Comparison of ENCODE assay signal across 24 mouse cellular contexts in genomic region chr2:166622079-166622478, GRCm38 (mm10).
DNase-seq lines count a peak whose midpoint lies in the region; ATAC-seq and TF ChIP-seq lines count a peak whose summit lies in the region.
"Had no signal": no experiment of that assay in that cellular context is flagged by ENCODE, and none has a peak within 500 bp of the region (broad histone marks: within the 10 kb centered on the region; RNA-seq: fewer than 3 reads in every experiment).

No protein-coding gene starts in this region.

- H3K36me3 ChIP-seq in hindbrain, embryonic 10.5 days: peaks cover 59% of the 10 kb centered on the region
- H3K36me3 ChIP-seq in hindbrain, embryonic 11.5 days (ENCODE audit: control insufficient read depth, insufficient read depth, low read length): no peaks in the 10 kb centered on the region; the same call in 1 of the 2 replicates
- peaks cover 24% of the 10 kb centered on the region for H3K36me3 ChIP-seq in neural tube, embryonic 13.5 days
- H3K36me3 ChIP-seq in liver, adult 2 months (ENCODE audit: control insufficient read depth, insufficient read depth, low read length): no peaks in the 10 kb centered on the region
- peaks cover 3% of the 10 kb centered on the region for H3K36me3 ChIP-seq in liver, postnatal 0 days (replicated peaks; ENCODE audit: insufficient read depth, low read length)
- H3K36me3 ChIP-seq: heart, embryonic 15.5 days had no signal

- no peak for TF ChIP-seq CTCF in liver, adult 2 months (IDR thresholded peaks at IDR 0.05; ENCODE audit: low read depth, low read length)
- TF ChIP-seq CTCF in liver, postnatal 0 days (IDR thresholded peaks at IDR 0.05; ENCODE audit: low read depth): no peak

- no peak for TF ChIP-seq POLR2A in liver, adult 2 months (IDR thresholded peaks at IDR 0.05; ENCODE audit: extremely low read depth, insufficient read depth, low read length)

- H3K4me3 ChIP-seq in hindbrain, embryonic 10.5 days: no peak overlapping the region
- H3K4me3 ChIP-seq in hindbrain, embryonic 11.5 days (ENCODE audit: low read depth, low read length): no peak overlapping the region
- H3K4me3 ChIP-seq in neural tube, embryonic 13.5 days: no peak overlapping the region
- H3K4me3 ChIP-seq in liver, adult 2 months (ENCODE audit: insufficient read depth, low read depth, low read length): no peak overlapping the region
- H3K4me3 ChIP-seq in liver, postnatal 0 days (ENCODE audit: low read depth, low read length): no peak overlapping the region
- H3K4me3 ChIP-seq: embryonic facial prominence, embryonic 15.5 days; heart, adult 2 months; heart, embryonic 15.5 days; layer of hippocampus, adult 2 months had no signal

- H3K27ac ChIP-seq in hindbrain, embryonic 10.5 days: peak overlapping the region; percentile 83
- no peak overlapping the region for H3K27ac ChIP-seq in hindbrain, embryonic 11.5 days (ENCODE audit: low read depth, low read length)
- peak overlapping the region; percentile 82; the same call in 1 of the 2 replicates for H3K27ac ChIP-seq in neural tube, embryonic 13.5 days (replicated peaks)
- H3K27ac ChIP-seq in liver, adult 2 months (replicated peaks; ENCODE audit: insufficient read depth, low read depth, low read length): no peak overlapping the region
- peak overlapping the region; percentile 64 for H3K27ac ChIP-seq in liver, postnatal 0 days (ENCODE audit: low read depth)
- H3K27ac ChIP-seq: heart, adult 2 months; heart, embryonic 15.5 days had no signal

- DNase-seq in hindbrain, embryonic 10.5 days (ENCODE audit: low spot score): no peak
- no peak for DNase-seq in hindbrain, embryonic 11.5 days (ENCODE audit: low spot score)
- DNase-seq in neural tube, embryonic 10.5 days (ENCODE audit: extremely low spot score, low spot score): no peak
- peak; percentile 56 for DNase-seq in liver, adult 2 months (ENCODE audit: extremely low read depth, low read depth, low spot score)
- DNase-seq in liver, postnatal 0 days: no peak
- DNase-seq in ovary, postnatal 36 days (ENCODE audit: low spot score): no peak
- DNase-seq in adrenal gland, postnatal 25 days: no peak
- DNase-seq: adrenal gland, postnatal 14 days; cerebellum, adult 11-12 months; cerebellum, postnatal 25 days; embryo, embryonic 11 days; gastrocnemius, postnatal 14 days; heart, adult 2 months; kidney, adult 18-20 months; kidney, postnatal 14 days; layer of hippocampus, postnatal 36 days; lung, adult 18-20 months; lung, postnatal 14 days; right cerebral cortex, adult 18-20 months had no signal

- no peaks in the 10 kb centered on the region for H3K79me2 ChIP-seq in liver, adult 2 months (ENCODE audit: control insufficient read depth, insufficient read depth, low read length)

- WGBS in hindbrain, embryonic 10.5 days: 85% methylated on average over 6 of the region's 6 CpGs
- WGBS in hindbrain, embryonic 11.5 days: 73% methylated on average over 6 of the region's 6 CpGs
- WGBS in neural tube, embryonic 13.5 days: 87% methylated on average over 6 of the region's 6 CpGs
- WGBS in liver, adult 2 months: 57% methylated on average over 6 of the region's 6 CpGs
- WGBS in liver, postnatal 0 days (ENCODE audit: insufficient replicate concordance): 71% methylated on average over 6 of the region's 6 CpGs

- H3K4me2 ChIP-seq in hindbrain, embryonic 11.5 days (replicated peaks; ENCODE audit: low read depth, low read length): no peak overlapping the region
- no peak overlapping the region for H3K4me2 ChIP-seq in neural tube, embryonic 13.5 days
- no peak overlapping the region for H3K4me2 ChIP-seq in liver, postnatal 0 days (ENCODE audit: low read depth, low read length)
- H3K4me2 ChIP-seq: embryonic facial prominence, embryonic 15.5 days; heart, embryonic 15.5 days had no signal

- no peak overlapping the region for H3K9ac ChIP-seq in hindbrain, embryonic 11.5 days (ENCODE audit: low read depth, low read length)
- H3K9ac ChIP-seq in neural tube, embryonic 13.5 days: no peak overlapping the region
- no peak overlapping the region for H3K9ac ChIP-seq in liver, adult 2 months (ENCODE audit: low read depth, low read length)
- H3K9ac ChIP-seq in liver, postnatal 0 days (replicated peaks): no peak overlapping the region
- H3K9ac ChIP-seq: embryonic facial prominence, embryonic 15.5 days; heart, embryonic 15.5 days had no signal

- H3K4me1 ChIP-seq in hindbrain, embryonic 10.5 days (replicated peaks): peaks cover 62% of the 10 kb centered on the region
- peaks cover 8% of the 10 kb centered on the region; the same call in 1 of the 2 replicates for H3K4me1 ChIP-seq in hindbrain, embryonic 11.5 days (replicated peaks; ENCODE audit: control insufficient read depth, insufficient read depth, low read length)
- H3K4me1 ChIP-seq in neural tube, embryonic 13.5 days (replicated peaks): peaks cover 43% of the 10 kb centered on the region
- no peaks in the 10 kb centered on the region; the same call in 1 of the 2 replicates for H3K4me1 ChIP-seq in liver, adult 2 months (ENCODE audit: control insufficient read depth, insufficient read depth, low read length)
- H3K4me1 ChIP-seq in liver, postnatal 0 days (ENCODE audit: insufficient read depth): peaks cover 23% of the 10 kb centered on the region

- no peaks in the 10 kb centered on the region for H3K27me3 ChIP-seq in hindbrain, embryonic 10.5 days (ENCODE audit: insufficient read depth, poor library complexity, severe bottlenecking)
- H3K27me3 ChIP-seq in hindbrain, embryonic 11.5 days (ENCODE audit: control insufficient read depth, insufficient read depth, low read length): no peaks in the 10 kb centered on the region
- H3K27me3 ChIP-seq in neural tube, embryonic 13.5 days: no peaks in the 10 kb centered on the region
- H3K27me3 ChIP-seq in liver, adult 2 months (ENCODE audit: control insufficient read depth, insufficient read depth, low read length): no peaks in the 10 kb centered on the region
- H3K27me3 ChIP-seq in liver, postnatal 0 days (ENCODE audit: insufficient read depth, low read length): no peaks in the 10 kb centered on the region
- H3K27me3 ChIP-seq: CH12.LX; embryonic facial prominence, embryonic 15.5 days; heart, embryonic 15.5 days had no signal

- no peak for ATAC-seq in hindbrain, embryonic 11.5 days (ENCODE audit: low FRiP score)
- ATAC-seq in neural tube, embryonic 13.5 days (ENCODE audit: low read depth): no peak
- peak; percentile 83 for ATAC-seq in liver, postnatal 0 days

- no peak for TF ChIP-seq EP300 in liver, postnatal 0 days (IDR thresholded peaks at IDR 0.05; ENCODE audit: low read depth)

- peaks cover 2% of the 10 kb centered on the region; the same call in 1 of the 2 replicates for H3K9me3 ChIP-seq in hindbrain, embryonic 10.5 days
- no peaks in the 10 kb centered on the region for H3K9me3 ChIP-seq in hindbrain, embryonic 11.5 days (ENCODE audit: control insufficient read depth, low read length)
- no peaks in the 10 kb centered on the region for H3K9me3 ChIP-seq in neural tube, embryonic 13.5 days
- H3K9me3 ChIP-seq in liver, postnatal 0 days (ENCODE audit: low read length): 0 out of 2 replicates have a peak, but pooled peaks cover 2% of the 10 kb centered on the region
- H3K9me3 ChIP-seq: embryonic facial prominence, embryonic 15.5 days; heart, embryonic 15.5 days had no signal

Comparison
In these comparisons a context has a peak if more than half of its experiments do, and no peak if none do; other contexts are left out.
1. H3K27ac ChIP-seq: peak in hindbrain, embryonic 10.5 days (single experiment), neural tube, embryonic 13.5 days (single experiment) and liver, postnatal 0 days (single experiment); none in hindbrain, embryonic 11.5 days (single experiment) and liver, adult 2 months (single experiment).